Mouse (Mus musculus): ENCODE measurements at regions not wholly inside any gene's neighbourhood (a gene's known extent, or its start where the extent isn't known, plus 50 kb on each side); places are given as distances from the start of the nearest gene placed in this dataset.

GRCm38 (mm10) chr9:67627196-67627595 lies 67.7 kb upstream of the Tln2 start:
- no peak for TF ChIP-seq CTCF (IDR thresholded peaks at IDR 0.05; ENCODE audit: control insufficient read depth, insufficient read depth, low read length)
- TF ChIP-seq POLR2A (IDR thresholded peaks at IDR 0.05; ENCODE audit: borderline replicate concordance, control insufficient read depth, low read depth, low read length) = no peak

Data from bone marrow, adult 2 months (tissue).